Mouse (Mus musculus) hindbrain, postnatal 0 days (tissue): ENCODE measurements around the gene Hsd17b1. TPM values are rescaled to one million over a fixed set of nuclear protein-coding genes. Genes with fewer than 3 reads are reported as not detected.
A peak's percentile ranks its signal among the peaks of the same experiment; 100 is the strongest.

Experiments
- ATAC-seq: fragments of 200-750 bp; cut with Nextera tagmentation; 2 replicates; pipeline ENCODE4 v1.8.0; 2017; ENCODE audit warnings: mild to moderate bottlenecking, moderate TSS enrichment, moderate library complexity
- DNase-seq: peaks from one replicate; pipeline ENCODE4 v3.0.0-alpha.2; 2015; ENCODE audit warnings: low spot score
- H3K27ac ChIP-seq: fragments of 300-500 bp; sonication (generic); 2 replicates; pipeline ENCODE4 v1.5.1; 2014; ENCODE audit warnings: mild to moderate bottlenecking
- H3K27me3 ChIP-seq: fragments of 300-500 bp; sonication (generic); 2 replicates; pipeline ENCODE4 v1.6.1; 2014; ENCODE audit warnings: low read length, mixed read lengths; ENCODE audit not compliant: insufficient read depth
- H3K36me3 ChIP-seq: fragments of 300-500 bp; sonication (generic); 2 replicates; pipeline ENCODE4 v1.6.1; 2014; ENCODE audit warnings: low read length, mixed read lengths; ENCODE audit not compliant: insufficient read depth
- H3K4me1 ChIP-seq: fragments of 300-500 bp; sonication (generic); 2 replicates; pipeline ENCODE4 v1.6.1; 2014; ENCODE audit warnings: antibody characterized with exemption, low read length, mixed read lengths; ENCODE audit not compliant: insufficient read depth
- H3K4me2 ChIP-seq: fragments of 300-500 bp; sonication (generic); 2 replicates; pipeline ENCODE4 v1.6.1; 2014; ENCODE audit warnings: low read depth, mild to moderate bottlenecking, low read length, moderate library complexity, mixed read lengths
- H3K4me3 ChIP-seq: fragments of 300-500 bp; sonication (generic); 2 replicates; pipeline ENCODE4 v1.5.1; 2014; ENCODE audit warnings: low read length
- H3K9ac ChIP-seq: fragments of 300-500 bp; sonication (generic); replicated peaks from 2 replicates; pipeline ENCODE4 v1.6.1; 2014; ENCODE audit warnings: mild to moderate bottlenecking, low read length, moderate library complexity, mixed read lengths
- H3K9me3 ChIP-seq: fragments of 300-500 bp; sonication (generic); 2 replicates; pipeline ENCODE4 v1.6.1; 2016; ENCODE audit warnings: low read length, mixed read lengths
- CTCF ChIP-seq: IDR thresholded peaks from 2 replicates; pipeline ENCODE4 v1.5.1; 2016; ENCODE audit warnings: antibody characterized with exemption, control low read depth, low read depth
- WGBS: fragments of 180-500 bp; shearing (Covaris S2); extraction: QIAGEN DNeasy Blood & Tissue Kit; methylation state at CpG from one replicate; pipeline ENCODE4 v1.1.7; 2014; 5-methylcytosine and 5-hydroxymethylcytosine counted together
- polyA plus RNA-seq: library from polyadenylated mRNA; unstranded; fragments of >200 nt; fragmentation: Nextera tagmentation; extraction: Ambion mirVana; gene quantifications from 2 replicates; pipeline ENCODE4 v1.2.1, GENCODE M21; 2015
- total RNA-seq: library from RNA; depleted of rRNA; stranded (reverse); fragments of >200 nt; gene quantifications from 2 replicates; pipeline ENCODE4 v1.2.3, GENCODE M21; 2014

Hsd17b1 gene
- total and polyA plus RNA-seq, 2 experiments from 2014 or later: 0.16 TPM; not detected in 1

GRCm38 (mm10) chr11:101070987-101071386, 7.2 kb upstream of the Hsd17b1 start:
- H3K9ac ChIP-seq: peak overlapping the region; percentile 86
- no peak for ATAC-seq
- no peaks in the 10 kb centered on the region for H3K27me3 ChIP-seq
- H3K4me1 ChIP-seq: 0 out of 2 replicates have a peak, but pooled peaks cover 6% of the 10 kb centered on the region
- peak overlapping the region; percentile 98 for H3K4me2 ChIP-seq
- H3K4me3 ChIP-seq: peak overlapping the region; percentile 81
- H3K27ac ChIP-seq: no peak overlapping the region
- WGBS: 60% methylated on average over 6 of the region's 6 CpGs
- no peaks in the 10 kb centered on the region for H3K36me3 ChIP-seq
- TF ChIP-seq CTCF: no peak
- H3K9me3 ChIP-seq: no peaks in the 10 kb centered on the region
- DNase-seq: no peak

GRCm38 (mm10) chr11:101071810-101072428, 6.3 kb upstream of the Hsd17b1 start:
- WGBS: 71% methylated on average over 14 of the region's 14 CpGs
- Histone ChIP-seq H3K9me3 (no peaks in the 10 kb centered on the region), H3K27me3 (no peaks in the 10 kb centered on the region), H3K4me3 (no peak overlapping the region), H3K4me1 (0 out of 2 replicates have a peak, but pooled peaks cover 6% of the 10 kb centered on the region), H3K36me3 (peaks cover 3% of the 10 kb centered on the region; the same call in 1 of the 2 replicates), H3K27ac (no peak overlapping the region), H3K9ac (no peak overlapping the region), H3K4me2 (no peak overlapping the region)
- DNase-seq (no peak), ATAC-seq (no peak)
- no peak for TF ChIP-seq CTCF

- 4% methylated on average over 27 of the region's 27 CpGs for WGBS
- ATAC-seq: no peak
- peak overlapping the region; percentile 10; the same call in 1 of the 2 replicates for H3K4me3 ChIP-seq
- H3K9ac ChIP-seq: no peak overlapping the region
- peaks cover 29% of the 10 kb centered on the region for H3K27me3 ChIP-seq
- no peak for DNase-seq
- peaks cover 3% of the 10 kb centered on the region; the same call in 1 of the 2 replicates for H3K36me3 ChIP-seq
- H3K27ac ChIP-seq: no peak overlapping the region
- peak overlapping the region; percentile 35; the same call in 1 of the 2 replicates for H3K4me2 ChIP-seq
- H3K9me3 ChIP-seq: no peaks in the 10 kb centered on the region
- H3K4me1 ChIP-seq: peaks cover 13% of the 10 kb centered on the region; the same call in 1 of the 2 replicates
- TF ChIP-seq CTCF: no peak
Observed at GRCm38 (mm10) chr11:101079746-101080145, 1.5 kb downstream of the Hsd17b1 start.

- no peak overlapping the region for H3K27ac ChIP-seq
- ATAC-seq (no peak), DNase-seq (no peak)
- H3K4me3 ChIP-seq: no peak overlapping the region
- peaks cover 13% of the 10 kb centered on the region; the same call in 1 of the 2 replicates for H3K4me1 ChIP-seq
- TF ChIP-seq CTCF: no peak
- H3K27me3 ChIP-seq: peaks cover 29% of the 10 kb centered on the region
- H3K9me3 ChIP-seq: no peaks in the 10 kb centered on the region
- WGBS: 71% methylated on average over 5 of the region's 5 CpGs
- no peak overlapping the region for H3K9ac ChIP-seq
- no peak overlapping the region for H3K4me2 ChIP-seq
- peaks cover 3% of the 10 kb centered on the region; the same call in 1 of the 2 replicates for H3K36me3 ChIP-seq
Observed at GRCm38 (mm10) chr11:101080421-101080820, 2.2 kb downstream of the Hsd17b1 start.

GRCm38 (mm10) chr11:101081659-101082058, 3.4 kb downstream of the Hsd17b1 start:
- Histone ChIP-seq H3K27me3 (peaks cover 29% of the 10 kb centered on the region), H3K36me3 (peaks cover 2% of the 10 kb centered on the region; the same call in 1 of the 2 replicates), H3K9ac (peak overlapping the region; percentile 38), H3K4me2 (peak overlapping the region; percentile 100), H3K4me3 (peak overlapping the region; percentile 75), H3K4me1 (peaks cover 20% of the 10 kb centered on the region; the same call in 1 of the 2 replicates), H3K9me3 (no peaks in the 10 kb centered on the region), H3K27ac (peak overlapping the region; percentile 94)
- DNase-seq: peak; percentile 15
- no peak for ATAC-seq
- WGBS: 8% methylated on average over 10 of the region's 10 CpGs
- TF ChIP-seq CTCF: no peak

- Histone ChIP-seq H3K4me3 (peak within 1 kb of the TSS; percentile 75), H3K27ac (peak within 1 kb of the TSS; percentile 94), H3K9ac (peak within 1 kb of the TSS; percentile 90), H3K9me3 (no peaks in the 10 kb centered on the region), H3K4me1 (peaks cover 22% of the 10 kb centered on the region; the same call in 1 of the 2 replicates), H3K36me3 (no peaks in the 10 kb centered on the region), H3K4me2 (peak within 1 kb of the TSS; percentile 100), H3K27me3 (peaks cover 26% of the 10 kb centered on the region)
- under 1% methylated on average over 51 of the region's 51 CpGs for WGBS
- ATAC-seq (peak; percentile 90), DNase-seq (peak; percentile 95)
- TF ChIP-seq CTCF: peak; percentile 68
Observed at GRCm38 (mm10) chr11:101082208-101083082, 4.2 kb downstream of the Hsd17b1 start, which contains the start of gene Coasy. Gene Coasy (plus strand): TSS chr11:101082565.
